Mouse (Mus musculus): ENCODE data around the gene Mcm3. TPM values are rescaled to one million over a fixed set of nuclear protein-coding genes. Genes with fewer than 3 reads are reported as not detected.

The Mcm3 gene
- total RNA-seq (2014; rRNA removed), result 11.0 and 13.7 TPM in 2 replicates
- 11.3 and 12.6 TPM in 2 replicates for polyA plus RNA-seq (2015; fragmentation: Nextera tagmentation; extraction: Ambion mirVana)

- H3K36me3 ChIP-seq (ENCODE audit: insufficient read depth), result no peaks in the 10 kb centered on the region
- 0 out of 2 replicates have a peak within 1 kb of the TSS, but pooled peaks have one; percentile 3 for H3K9ac ChIP-seq
- no peak for TF ChIP-seq CTCF (IDR thresholded peaks at IDR 0.05; ENCODE audit: low read depth)
- no peaks in the 10 kb centered on the region for H3K9me3 ChIP-seq (ENCODE audit: low read length)
- peak; percentile 96 for DNase-seq
- under 1% methylated on average over 52 of the region's 52 CpGs for WGBS
- H3K4me3 ChIP-seq (ENCODE audit: low read depth, low read length), result peak within 1 kb of the TSS; percentile 56
- no peaks in the 10 kb centered on the region for H3K27me3 ChIP-seq (ENCODE audit: insufficient read depth, low read length)
- H3K27ac ChIP-seq (ENCODE audit: low read depth, low read length), result no peak within 1 kb of the TSS
- H3K4me2 ChIP-seq (ENCODE audit: low read depth), result peak within 1 kb of the TSS; percentile 93
- peak; percentile 100 for ATAC-seq
- no peaks in the 10 kb centered on the region for H3K4me1 ChIP-seq (ENCODE audit: insufficient read depth)
Observed at GRCm38 (mm10) chr1:20819771-20820605, at the start of gene Mcm3. Gene Mcm3, minus strand, starts transcription at chr1:20820312.

- Histone ChIP-seq H3K27ac (ENCODE audit: low read depth, low read length) (no peak overlapping the region), H3K9me3 (ENCODE audit: low read length) (no peaks in the 10 kb centered on the region), H3K36me3 (ENCODE audit: insufficient read depth) (no peaks in the 10 kb centered on the region), H3K27me3 (ENCODE audit: insufficient read depth, low read length) (no peaks in the 10 kb centered on the region), H3K4me1 (ENCODE audit: insufficient read depth) (peaks cover 8% of the 10 kb centered on the region; the same call in 1 of the 2 replicates), H3K4me3 (ENCODE audit: low read depth, low read length) (no peak overlapping the region), H3K9ac (no peak overlapping the region), H3K4me2 (ENCODE audit: low read depth) (no peak overlapping the region)
- ATAC-seq (peak; percentile 21), DNase-seq (no peak)
- 25% methylated on average over 9 of the region's 9 CpGs for WGBS
- no peak for TF ChIP-seq CTCF (IDR thresholded peaks at IDR 0.05; ENCODE audit: low read depth)
Observed at GRCm38 (mm10) chr1:20868036-20868435, 47.9 kb upstream of the Mcm3 start.

- H3K27ac ChIP-seq (ENCODE audit: low read depth, low read length), result no peak overlapping the region
- H3K9ac ChIP-seq, result no peak overlapping the region
- WGBS, result 9% methylated on average over 8 of the region's 8 CpGs
- peak; percentile 52 for DNase-seq
- TF ChIP-seq CTCF (IDR thresholded peaks at IDR 0.05; ENCODE audit: low read depth), result no peak
- no peak overlapping the region for H3K4me2 ChIP-seq (ENCODE audit: low read depth)
- H3K36me3 ChIP-seq (ENCODE audit: insufficient read depth), result no peaks in the 10 kb centered on the region
- H3K27me3 ChIP-seq (ENCODE audit: insufficient read depth, low read length), result no peaks in the 10 kb centered on the region
- no peaks in the 10 kb centered on the region for H3K9me3 ChIP-seq (ENCODE audit: low read length)
- H3K4me3 ChIP-seq (ENCODE audit: low read depth, low read length), result no peak overlapping the region
- peaks cover 8% of the 10 kb centered on the region; the same call in 1 of the 2 replicates for H3K4me1 ChIP-seq (ENCODE audit: insufficient read depth)
- peak; percentile 85 for ATAC-seq
Observed at GRCm38 (mm10) chr1:20867241-20867902, 47.3 kb upstream of the Mcm3 start.

- ATAC-seq (no peak), DNase-seq (no peak)
- TF ChIP-seq CTCF (IDR thresholded peaks at IDR 0.05; ENCODE audit: low read depth), result no peak
- 78% methylated on average over 5 of the region's 5 CpGs for WGBS
- H3K9me3 ChIP-seq (ENCODE audit: low read length), result no peaks in the 10 kb centered on the region
- peaks cover 8% of the 10 kb centered on the region; the same call in 1 of the 2 replicates for H3K4me1 ChIP-seq (ENCODE audit: insufficient read depth)
- H3K27ac ChIP-seq (ENCODE audit: low read depth, low read length), result no peak overlapping the region
- H3K4me2 ChIP-seq (ENCODE audit: low read depth), result no peak overlapping the region
- no peaks in the 10 kb centered on the region for H3K36me3 ChIP-seq (ENCODE audit: insufficient read depth)
- H3K4me3 ChIP-seq (ENCODE audit: low read depth, low read length), result no peak overlapping the region
- no peaks in the 10 kb centered on the region for H3K27me3 ChIP-seq (ENCODE audit: insufficient read depth, low read length)
- H3K9ac ChIP-seq, result no peak overlapping the region
Observed at GRCm38 (mm10) chr1:20863452-20864172, 43.5 kb upstream of the Mcm3 start.

GRCm38 (mm10) chr1:20861865-20862264 is 41.8 kb upstream of the Mcm3 start:
- Histone ChIP-seq H3K9me3 (ENCODE audit: low read length) (no peaks in the 10 kb centered on the region), H3K27ac (ENCODE audit: low read depth, low read length) (no peak overlapping the region), H3K27me3 (ENCODE audit: insufficient read depth, low read length) (no peaks in the 10 kb centered on the region), H3K4me1 (ENCODE audit: insufficient read depth) (no peaks in the 10 kb centered on the region), H3K4me2 (ENCODE audit: low read depth) (no peak overlapping the region), H3K4me3 (ENCODE audit: low read depth, low read length) (no peak overlapping the region), H3K36me3 (ENCODE audit: insufficient read depth) (no peaks in the 10 kb centered on the region), H3K9ac (no peak overlapping the region)
- DNase-seq (no peak), ATAC-seq (no peak)
- TF ChIP-seq CTCF (IDR thresholded peaks at IDR 0.05; ENCODE audit: low read depth), result no peak
- WGBS, result 86% methylated on average over 3 of the region's 3 CpGs

GRCm38 (mm10) chr1:20860775-20861174 is 40.7 kb upstream of the Mcm3 start:
- no peak for DNase-seq
- Histone ChIP-seq H3K4me2 (ENCODE audit: low read depth) (no peak overlapping the region), H3K27me3 (ENCODE audit: insufficient read depth, low read length) (no peaks in the 10 kb centered on the region), H3K4me1 (ENCODE audit: insufficient read depth) (no peaks in the 10 kb centered on the region), H3K4me3 (ENCODE audit: low read depth, low read length) (no peak overlapping the region), H3K9me3 (ENCODE audit: low read length) (no peaks in the 10 kb centered on the region), H3K9ac (no peak overlapping the region), H3K27ac (ENCODE audit: low read depth, low read length) (no peak overlapping the region), H3K36me3 (ENCODE audit: insufficient read depth) (no peaks in the 10 kb centered on the region)
- TF ChIP-seq CTCF (IDR thresholded peaks at IDR 0.05; ENCODE audit: low read depth), result no peak
- ATAC-seq, result no peak
- 65% methylated on average over 3 of the region's 3 CpGs for WGBS

Measured in forebrain, postnatal 0 days (tissue).